Comparison of ENCODE assay signal across 30 mouse cellular contexts in genomic region chr14:12350271-12350916, GRCm38 (mm10). TPM values are rescaled to one million over a fixed set of nuclear protein-coding genes. Genes with fewer than 3 reads are reported as not detected.
DNase-seq lines count a peak whose midpoint lies in the region; ATAC-seq lines count a peak whose summit lies in the region.
"Had no signal": no experiment of that assay in that cellular context is flagged by ENCODE, and none has a peak within 500 bp of the region (broad histone marks: within the 10 kb centered on the region; RNA-seq: fewer than 3 reads in every experiment).

No protein-coding gene starts in this region.

- ATAC-seq in hindbrain, embryonic 11.5 days (ENCODE audit: low FRiP score), result no peak
- no peak for ATAC-seq in hindbrain, embryonic 14.5 days (ENCODE audit: low FRiP score)
- no peak for ATAC-seq in forebrain, embryonic 16.5 days
- ATAC-seq: hindbrain, embryonic 16.5 days had no signal

- H3K4me1 ChIP-seq in hindbrain, embryonic 11.5 days (replicated peaks; ENCODE audit: control insufficient read depth, insufficient read depth, low read length), result no peaks in the 10 kb centered on the region; the same call in 1 of the 2 replicates
- H3K4me1 ChIP-seq in hindbrain, embryonic 14.5 days (replicated peaks; ENCODE audit: control insufficient read depth, insufficient read depth, low read length), result no peaks in the 10 kb centered on the region
- peaks cover 25% of the 10 kb centered on the region for H3K4me1 ChIP-seq in forebrain, embryonic 16.5 days (replicated peaks; ENCODE audit: control insufficient read depth, insufficient read depth, low read length)
- H3K4me1 ChIP-seq: liver, embryonic 15.5 days had no signal

- H3K4me3 ChIP-seq in hindbrain, embryonic 11.5 days (ENCODE audit: low read depth, low read length), result no peak overlapping the region
- H3K4me3 ChIP-seq in hindbrain, embryonic 14.5 days (replicated peaks; ENCODE audit: low read length), result no peak overlapping the region
- no peak overlapping the region for H3K4me3 ChIP-seq in forebrain, embryonic 16.5 days (replicated peaks; ENCODE audit: low read length)
- H3K4me3 ChIP-seq: embryonic facial prominence, embryonic 15.5 days; layer of hippocampus, adult 2 months; limb, embryonic 15.5 days; liver, embryonic 15.5 days; neural tube, embryonic 13.5 days had no signal

- no peak overlapping the region for H3K9ac ChIP-seq in hindbrain, embryonic 11.5 days (ENCODE audit: low read depth, low read length)
- no peak overlapping the region for H3K9ac ChIP-seq in hindbrain, embryonic 14.5 days
- H3K9ac ChIP-seq in forebrain, embryonic 16.5 days (replicated peaks; ENCODE audit: low read depth, low read length), result 0 out of 2 replicates have a peak overlapping the region, but pooled peaks have one; percentile 22
- H3K9ac ChIP-seq: embryonic facial prominence, embryonic 15.5 days; limb, embryonic 15.5 days; liver, embryonic 15.5 days; neural tube, embryonic 13.5 days had no signal

- H3K27me3 ChIP-seq in hindbrain, embryonic 11.5 days (ENCODE audit: control insufficient read depth, insufficient read depth, low read length), result peaks cover 90% of the 10 kb centered on the region
- H3K27me3 ChIP-seq in hindbrain, embryonic 14.5 days (ENCODE audit: control insufficient read depth, insufficient read depth, low read length), result peaks cover 98% of the 10 kb centered on the region
- H3K27me3 ChIP-seq in forebrain, embryonic 16.5 days (replicated peaks; ENCODE audit: control insufficient read depth, insufficient read depth, low read length), result peaks cover 44% of the 10 kb centered on the region

- peak; percentile 46 for DNase-seq in hindbrain, embryonic 11.5 days (ENCODE audit: low spot score)
- DNase-seq in hindbrain, embryonic 14.5 days (ENCODE audit: low spot score), result no peak
- peak; percentile 21 for DNase-seq in retina, postnatal 1 day
- no peak for DNase-seq in retina, embryonic 14.5 days (ENCODE audit: low spot score)
- DNase-seq in gastrocnemius, postnatal 4 days (ENCODE audit: low spot score in 2 of 2), result no peak
- no peak for DNase-seq in kidney, postnatal 4 days
- DNase-seq in spleen, postnatal 4 days (ENCODE audit: low spot score in 2 of 2), result no peak
- DNase-seq: B cell, adult 2 months; cerebellum, adult 8-10 months; heart, postnatal 10 days; kidney, adult 11 months; layer of hippocampus, postnatal 36 days; right cerebral cortex, postnatal 25 days had no signal

- no peak overlapping the region for H3K4me2 ChIP-seq in hindbrain, embryonic 11.5 days (replicated peaks; ENCODE audit: low read depth, low read length)
- H3K4me2 ChIP-seq in hindbrain, embryonic 14.5 days (replicated peaks), result no peak overlapping the region
- H3K4me2 ChIP-seq in forebrain, embryonic 16.5 days (ENCODE audit: low read length), result no peak overlapping the region
- H3K4me2 ChIP-seq: embryonic facial prominence, embryonic 15.5 days; heart, embryonic 11.5 days; limb, embryonic 15.5 days; liver, embryonic 15.5 days; neural tube, embryonic 13.5 days had no signal

- WGBS in hindbrain, embryonic 11.5 days, result 4% methylated on average over 16 of the region's 16 CpGs
- WGBS in hindbrain, embryonic 14.5 days, result 4% methylated on average over 16 of the region's 16 CpGs
- 31% methylated on average over 16 of the region's 16 CpGs for WGBS in forebrain, embryonic 16.5 days

- H3K9me3 ChIP-seq in hindbrain, embryonic 11.5 days (ENCODE audit: control insufficient read depth, low read length), result no peaks in the 10 kb centered on the region
- no peaks in the 10 kb centered on the region for H3K9me3 ChIP-seq in hindbrain, embryonic 14.5 days (ENCODE audit: control insufficient read depth, low read length)
- no peaks in the 10 kb centered on the region for H3K9me3 ChIP-seq in forebrain, embryonic 16.5 days (ENCODE audit: control insufficient read depth, low read length)
- H3K9me3 ChIP-seq: embryonic facial prominence, embryonic 15.5 days; limb, embryonic 15.5 days; liver, embryonic 15.5 days; neural tube, embryonic 13.5 days had no signal

- H3K36me3 ChIP-seq in hindbrain, embryonic 11.5 days (ENCODE audit: control insufficient read depth, insufficient read depth, low read length), result no peaks in the 10 kb centered on the region
- no peaks in the 10 kb centered on the region for H3K36me3 ChIP-seq in hindbrain, embryonic 14.5 days (replicated peaks; ENCODE audit: control insufficient read depth, insufficient read depth)
- no peaks in the 10 kb centered on the region for H3K36me3 ChIP-seq in forebrain, embryonic 16.5 days (ENCODE audit: control insufficient read depth, insufficient read depth)
- H3K36me3 ChIP-seq: embryonic facial prominence, embryonic 15.5 days; limb, embryonic 15.5 days; liver, embryonic 15.5 days; neural tube, embryonic 13.5 days had no signal

- no peak overlapping the region for H3K27ac ChIP-seq in hindbrain, embryonic 11.5 days (ENCODE audit: low read depth, low read length)
- H3K27ac ChIP-seq in hindbrain, embryonic 14.5 days, result no peak overlapping the region
- H3K27ac ChIP-seq in forebrain, embryonic 16.5 days (ENCODE audit: low read length), result no peak overlapping the region
- H3K27ac ChIP-seq: embryonic facial prominence, embryonic 15.5 days; kidney, postnatal 0 days; layer of hippocampus, adult 2 months; limb, embryonic 15.5 days; liver, embryonic 15.5 days; macrophage; neural tube, embryonic 13.5 days had no signal

RNA-seq across cellular contexts. Expression of gene Fezf2, which starts 2.4 kb away (rescaled TPM):
- polyA plus RNA-seq in hindbrain, embryonic 11.5 days (2014; fragmentation: Nextera tagmentation; extraction: Ambion mirVana), result not detected in 2 replicates
- polyA plus RNA-seq in hindbrain, embryonic 14.5 days (2014; fragmentation: Nextera tagmentation; extraction: Ambion mirVana), result not detected in 2 replicates
- 85.1 and 93.0 TPM in 2 replicates for polyA plus RNA-seq in forebrain, embryonic 16.5 days (2015; fragmentation: Nextera tagmentation; extraction: Ambion mirVana)
- total RNA-seq in gastrocnemius, postnatal 4 days (2021), result not detected
- total RNA-seq: adrenal gland, adult 18-20 months; common myeloid progenitor, adult 5-6 weeks; heart, postnatal 10 days; monocyte, adult 5-6 weeks had no signal
- polyA plus RNA-seq: gonadal fat pad, adult 2 months; kidney, postnatal 0 days; limb, embryonic 15.5 days; lung, embryonic 16.5 days; macrophage; neural tube, embryonic 13.5 days; spleen, adult 2 months; stomach, embryonic 16.5 days had no signal

Comparison
In these comparisons a context has a peak if more than half of its experiments do, and no peak if none do; other contexts are left out.
1. DNase-seq: peak in hindbrain, embryonic 11.5 days (single experiment) and retina, postnatal 1 day (single experiment); none in hindbrain, embryonic 14.5 days (single experiment), retina, embryonic 14.5 days (single experiment), gastrocnemius, postnatal 4 days (0 of 2), kidney, postnatal 4 days (0 of 2) and spleen, postnatal 4 days (0 of 2).
2. RNA of gene Fezf2, which starts 2.4 kb away (polyA plus RNA-seq): 85.1 to 93.0 TPM in forebrain, embryonic 16.5 days; not detected in hindbrain, embryonic 14.5 days and not detected in hindbrain, embryonic 11.5 days; every median in the first group is over 10 times any median in the second.